Mouse (Mus musculus): ENCODE results near the gene Adssl1. TPM values are rescaled to one million over a fixed set of nuclear protein-coding genes. Genes with fewer than 3 reads are reported as not detected.

The Adssl1 gene
- polyA plus RNA-seq, 1 experiment from 2014 or later, result 93.7 TPM

DNA sequence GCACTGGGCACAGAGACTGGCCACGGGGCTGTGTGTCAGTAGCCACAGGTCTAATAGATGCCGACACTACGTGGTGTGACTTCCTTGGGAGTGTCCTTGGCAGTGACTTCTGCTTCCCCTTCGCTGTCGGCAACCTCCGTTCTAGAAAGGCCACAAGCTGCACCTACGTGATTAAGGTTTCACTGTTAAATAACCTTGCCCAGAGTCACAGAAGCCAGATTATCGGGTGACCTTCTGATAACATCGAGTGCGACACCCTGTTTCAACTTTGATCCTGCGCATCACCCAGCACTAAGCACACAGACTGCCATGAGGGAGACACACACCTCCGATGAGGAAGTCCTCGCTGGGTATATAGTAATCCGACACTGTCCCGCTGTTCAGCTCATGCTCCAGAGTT lies 68.6 kb downstream of the Adssl1 start:
- no peak for ATAC-seq (replicated peaks; ENCODE audit: insufficient number of reproducible peaks, insufficient read depth, low FRiP score, low read depth)
- Histone ChIP-seq H3K4me3 (no peak overlapping the region), H3K9me3 (replicated peaks) (no peaks in the 10 kb centered on the region), H3K36me3 (no peaks in the 10 kb centered on the region), H3K27ac (no peak overlapping the region), H3K4me1 (replicated peaks) (peaks cover 16% of the 10 kb centered on the region), H3K9ac (no peak overlapping the region), H3K27me3 (peaks cover 5% of the 10 kb centered on the region; the same call in 1 of the 2 replicates), H3K4me2 (0 out of 2 replicates have a peak overlapping the region, but pooled peaks have one; percentile 8)
- 41% methylated on average over 15 of the region's 15 CpGs for WGBS

Small RNA genes lying within 50 kb of the gene (microRNA-seq; reads per million reads assigned to microRNA genes)
- not detected for gene Mir6939

Other genes starting within 250 kb of the Adssl1 start
- 5.3 and 6.0 TPM in 2 replicates for gene A530016L24Rik, start 130.6 kb upstream of the Adssl1 start, polyA plus RNA-seq (2015; fragmentation: Nextera tagmentation; extraction: Ambion mirVana)
- gene Tmem179, start 103.3 kb upstream of the Adssl1 start, polyA plus RNA-seq (2015; fragmentation: Nextera tagmentation; extraction: Ambion mirVana), result 0.39 and 0.99 TPM in 2 replicates
- gene Inf2, start 31.3 kb upstream of the Adssl1 start, polyA plus RNA-seq (2015; fragmentation: Nextera tagmentation; extraction: Ambion mirVana), result 3.1 and 3.4 TPM in 2 replicates
- gene Siva1, start 24.6 kb downstream of the Adssl1 start, polyA plus RNA-seq (2015; fragmentation: Nextera tagmentation; extraction: Ambion mirVana), result 95.4 and 142 TPM in 2 replicates
- 139 and 169 TPM in 2 replicates for gene Akt1, start 54.8 kb downstream of the Adssl1 start, polyA plus RNA-seq (2015; fragmentation: Nextera tagmentation; extraction: Ambion mirVana)
- gene Zbtb42, start 58.8 kb downstream of the Adssl1 start, polyA plus RNA-seq (2015; fragmentation: Nextera tagmentation; extraction: Ambion mirVana), result 4.8 and 7.6 TPM in 2 replicates
- gene Cep170b, start 100.4 kb downstream of the Adssl1 start, polyA plus RNA-seq (2015; fragmentation: Nextera tagmentation; extraction: Ambion mirVana), result 4.8 and 7.9 TPM in 2 replicates
- 7.2 and 34.0 TPM in 2 replicates for gene Pld4, start 140.6 kb downstream of the Adssl1 start, polyA plus RNA-seq (2015; fragmentation: Nextera tagmentation; extraction: Ambion mirVana)
- 2.1 and 2.4 TPM in 2 replicates for gene Ahnak2, start 182.6 kb downstream of the Adssl1 start, polyA plus RNA-seq (2015; fragmentation: Nextera tagmentation; extraction: Ambion mirVana)
- gene Clba1, start 188.9 kb downstream of the Adssl1 start, polyA plus RNA-seq (2015; fragmentation: Nextera tagmentation; extraction: Ambion mirVana), result 5.7 and 7.3 TPM in 2 replicates
- gene Cdca4, start 209.4 kb downstream of the Adssl1 start, polyA plus RNA-seq (2015; fragmentation: Nextera tagmentation; extraction: Ambion mirVana), result 34.6 and 53.3 TPM in 2 replicates
- gene Gpr132, start 248.2 kb downstream of the Adssl1 start, polyA plus RNA-seq (2015; fragmentation: Nextera tagmentation; extraction: Ambion mirVana), result 0.19 and 2.2 TPM in 2 replicates